Mouse (Mus musculus) cerebellum, adult 2 months (tissue): ENCODE measurements around the gene Ndufb7.

Source experiments
- CTCF ChIP-seq: fragments of 200-500 bp; IDR thresholded peaks from 2 replicates; pipeline ENCODE4 v1.5.1; 2011; ENCODE audit warnings: low read depth, mild to moderate bottlenecking, control low read depth, low read length, moderate library complexity, borderline replicate concordance; ENCODE audit not compliant: insufficient read depth
- POLR2A ChIP-seq: fragments of 200-500 bp; IDR thresholded peaks from 2 replicates; pipeline ENCODE4 v1.6.1; 2011; ENCODE audit warnings: low read length, control low read depth, borderline replicate concordance; ENCODE audit not compliant: insufficient read depth

DNA sequence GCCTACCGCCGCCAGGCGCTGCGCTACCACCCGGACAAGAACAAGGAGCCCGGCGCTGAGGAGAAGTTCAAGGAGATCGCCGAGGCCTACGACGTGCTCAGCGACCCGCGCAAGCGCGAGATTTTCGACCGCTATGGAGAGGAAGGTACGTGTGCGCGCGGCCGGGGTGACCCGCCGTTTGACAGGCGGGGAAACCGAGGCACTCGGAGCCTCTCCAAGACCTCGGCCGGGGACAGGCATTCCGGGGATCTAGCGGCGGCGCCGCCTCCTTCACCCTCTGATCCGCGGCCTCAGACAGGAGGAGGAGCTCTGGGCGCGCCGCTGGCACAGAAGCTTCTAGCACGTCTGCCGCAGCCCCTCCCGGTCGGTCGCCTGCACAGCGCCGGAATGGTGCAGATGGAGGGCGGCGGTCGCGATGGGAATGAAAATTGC lies 41.9 kb downstream of the Ndufb7 start:
- TF ChIP-seq POLR2A (no peak), CTCF (no peak)
